Mouse (Mus musculus) spleen, embryonic (tissue): Measurements from ENCODE around the gene Schip1.
"Not testable (repeated sequence)": the region's sequence is repeated elsewhere in the genome, so short reads cannot be mapped to it uniquely, and the experiment has no call there.

Experiments used
- CTCF ChIA-PET: fragments of 350-600 bp; sonication (Branson Sonifier 250); formaldehyde crosslinking; loops from one replicate; lab custom pipeline; 2022; lab: Charles Lee

Schip1 gene

DNA sequence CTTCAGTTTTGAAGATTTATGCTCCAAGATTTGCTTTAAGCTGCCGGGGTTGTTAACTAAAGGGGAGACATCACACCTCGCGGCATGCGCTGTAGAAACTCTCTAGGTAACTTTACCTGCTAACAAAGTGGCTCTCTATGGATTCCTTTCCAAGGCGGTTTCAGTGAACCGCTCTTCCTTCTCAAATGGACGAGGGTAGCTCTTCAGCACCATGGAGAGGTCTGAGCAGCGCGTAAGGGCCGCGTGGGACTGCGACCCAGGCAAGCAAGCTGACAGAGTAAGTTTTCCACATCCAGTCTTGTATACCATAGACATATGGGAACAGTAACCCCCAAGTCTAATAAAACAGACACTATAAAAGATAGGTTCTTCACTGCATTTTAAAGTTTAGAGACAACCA is at the start of gene Schip1:
Gene Schip1, plus strand, starts transcription at position 72 of the 400 bp plus-strand sequence.
- CTCF ChIA-PET, result no interaction called here

- CTCF ChIA-PET, result no interaction called here
These were observed 48.8 kb upstream of the Schip1 start for GRCm38 (mm10) chr3:68015786-68016185.

GRCm38 (mm10) chr3:68019401-68019800 is 45.2 kb upstream of the Schip1 start:
- CTCF ChIA-PET, result no interaction called here

DNA sequence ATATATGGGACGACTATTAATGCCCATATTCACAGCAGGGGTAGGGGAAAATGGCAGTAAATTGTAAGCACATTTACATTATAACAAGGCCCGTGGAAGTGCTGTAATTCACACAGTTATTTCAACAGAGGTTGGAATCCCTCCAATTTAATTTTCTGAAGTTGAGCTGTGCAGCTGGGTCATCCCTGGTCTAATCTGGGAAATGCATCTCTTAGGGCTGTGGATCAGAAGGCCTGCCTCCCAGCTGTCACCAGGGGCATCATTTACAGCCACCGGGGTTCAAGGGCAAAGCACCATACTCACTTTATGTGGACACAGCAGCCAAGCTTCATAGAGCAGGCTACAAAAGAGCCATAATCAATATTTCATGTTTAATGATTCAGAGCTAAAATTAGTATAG is 28.5 kb upstream of the Schip1 start:
- CTCF ChIA-PET, result no interaction called here

- CTCF ChIA-PET, result no interaction called here
These were observed 21.7 kb upstream of the Schip1 start for GRCm38 (mm10) chr3:68042951-68043350.

DNA sequence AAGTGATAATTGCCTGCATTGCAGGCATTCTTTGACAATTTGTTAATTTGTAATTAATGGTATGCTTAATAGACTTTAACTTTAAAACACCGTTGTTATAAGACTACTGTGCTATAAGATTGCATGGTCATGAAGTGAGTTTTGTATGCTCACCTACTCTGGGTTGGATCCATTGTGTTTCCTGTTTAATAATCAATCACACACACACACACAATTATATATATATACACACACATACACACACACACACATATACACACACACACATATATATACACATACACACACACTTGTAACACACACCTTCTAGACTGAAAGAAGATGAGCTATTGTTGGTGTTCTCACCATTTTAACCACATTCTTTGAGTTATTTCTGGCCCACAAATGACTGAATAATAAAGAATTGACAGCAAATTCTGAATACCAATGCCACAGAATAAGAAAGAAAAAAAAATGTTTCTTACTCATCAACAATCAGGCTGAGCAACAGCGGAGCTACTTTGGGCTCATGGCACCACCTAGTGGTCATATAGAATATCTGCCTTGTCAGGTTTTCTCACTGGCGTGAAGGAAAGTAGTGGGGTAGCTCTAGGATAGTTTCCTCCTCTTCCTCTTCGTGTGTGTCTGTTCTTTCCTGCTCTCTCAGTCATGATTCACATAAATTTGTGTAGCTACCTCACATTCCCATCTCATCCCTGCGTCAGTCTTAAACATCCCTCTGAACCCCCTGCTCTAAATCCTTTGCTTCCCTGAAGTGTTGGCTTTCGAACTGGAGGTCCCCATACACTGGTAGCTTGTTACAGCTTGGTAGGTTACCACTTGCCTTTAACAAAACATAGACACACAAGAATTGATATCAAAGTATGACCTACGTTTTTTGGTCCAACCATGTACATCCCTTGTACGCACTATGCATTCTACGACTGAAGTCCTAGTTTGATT is 18.9 kb upstream of the Schip1 start:
- CTCF ChIA-PET, result no interaction called here

DNA sequence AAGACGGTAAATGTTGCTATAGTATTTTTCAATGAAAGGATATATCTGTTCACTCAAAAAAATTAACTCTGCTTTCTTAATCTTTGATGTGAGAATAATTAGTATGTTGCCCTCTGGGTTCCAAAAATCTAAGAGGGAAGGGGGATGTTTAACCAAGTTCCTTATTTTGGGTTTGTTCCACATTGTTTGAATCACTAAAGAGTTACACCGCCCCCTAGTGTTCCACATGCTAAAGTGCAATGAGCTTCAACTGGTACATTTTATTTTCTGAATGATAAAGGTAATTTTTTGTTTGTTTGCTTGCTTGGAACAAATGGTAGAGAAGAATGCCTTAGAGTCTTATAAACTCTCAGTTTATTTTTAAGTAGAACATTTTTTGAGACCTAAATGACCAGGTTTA is 11.1 kb upstream of the Schip1 start:
- CTCF ChIA-PET, result no interaction called here

DNA sequence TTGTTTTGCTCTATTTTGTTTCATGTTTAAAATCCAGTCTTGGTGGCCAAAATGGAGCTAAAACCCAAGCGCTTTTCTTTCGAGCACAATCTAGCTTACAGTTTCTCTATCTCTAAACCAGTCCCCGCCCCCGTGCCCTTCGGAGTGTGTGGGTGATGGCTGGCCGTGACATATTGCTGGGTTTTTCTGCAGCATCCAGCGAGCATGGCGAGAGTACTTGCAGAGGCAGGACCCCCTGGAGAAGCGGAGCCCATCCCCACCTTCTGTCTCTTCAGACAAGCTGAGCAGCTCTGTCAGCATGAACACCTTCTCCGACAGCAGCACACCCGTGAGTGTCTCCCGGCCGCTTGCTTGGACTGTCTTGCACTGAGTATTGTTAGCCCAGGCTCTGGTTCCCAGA is 9.5 kb upstream of the Schip1 start:
- CTCF ChIA-PET, result no interaction called here

- CTCF ChIA-PET, result no interaction called here
These were observed 8.0 kb upstream of the Schip1 start for GRCm38 (mm10) chr3:68056373-68057275.

DNA sequence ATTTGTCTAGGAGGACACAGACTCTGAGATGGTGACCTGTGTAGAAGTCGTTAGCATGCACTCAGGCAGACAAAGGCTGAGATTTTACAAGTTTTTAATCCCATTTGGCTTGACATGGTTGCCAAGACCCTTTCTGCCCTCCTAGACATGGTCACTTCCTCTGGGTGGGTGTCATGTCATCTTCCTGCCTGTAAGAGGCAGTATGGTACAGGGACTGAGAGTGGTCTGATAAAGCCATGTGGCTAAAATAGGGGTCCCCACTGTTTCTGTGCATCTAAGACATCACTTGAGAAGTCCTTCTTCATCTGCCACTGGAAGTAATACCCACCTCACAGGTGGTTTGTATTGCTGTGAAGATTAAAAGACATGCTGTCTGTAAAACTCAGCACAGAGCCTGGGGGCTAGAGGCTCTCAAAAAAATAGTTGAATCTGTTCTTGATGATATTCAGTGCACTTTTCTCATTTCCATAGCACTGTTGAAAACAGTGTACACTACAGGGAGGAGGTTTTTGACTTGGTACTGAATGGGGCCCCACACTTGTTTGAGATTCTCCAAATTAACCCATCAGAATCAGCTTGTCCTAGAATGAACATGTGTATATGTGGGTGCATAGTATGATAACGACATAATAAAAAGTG is 5.3 kb upstream of the Schip1 start:
- CTCF ChIA-PET, result no interaction called here

DNA sequence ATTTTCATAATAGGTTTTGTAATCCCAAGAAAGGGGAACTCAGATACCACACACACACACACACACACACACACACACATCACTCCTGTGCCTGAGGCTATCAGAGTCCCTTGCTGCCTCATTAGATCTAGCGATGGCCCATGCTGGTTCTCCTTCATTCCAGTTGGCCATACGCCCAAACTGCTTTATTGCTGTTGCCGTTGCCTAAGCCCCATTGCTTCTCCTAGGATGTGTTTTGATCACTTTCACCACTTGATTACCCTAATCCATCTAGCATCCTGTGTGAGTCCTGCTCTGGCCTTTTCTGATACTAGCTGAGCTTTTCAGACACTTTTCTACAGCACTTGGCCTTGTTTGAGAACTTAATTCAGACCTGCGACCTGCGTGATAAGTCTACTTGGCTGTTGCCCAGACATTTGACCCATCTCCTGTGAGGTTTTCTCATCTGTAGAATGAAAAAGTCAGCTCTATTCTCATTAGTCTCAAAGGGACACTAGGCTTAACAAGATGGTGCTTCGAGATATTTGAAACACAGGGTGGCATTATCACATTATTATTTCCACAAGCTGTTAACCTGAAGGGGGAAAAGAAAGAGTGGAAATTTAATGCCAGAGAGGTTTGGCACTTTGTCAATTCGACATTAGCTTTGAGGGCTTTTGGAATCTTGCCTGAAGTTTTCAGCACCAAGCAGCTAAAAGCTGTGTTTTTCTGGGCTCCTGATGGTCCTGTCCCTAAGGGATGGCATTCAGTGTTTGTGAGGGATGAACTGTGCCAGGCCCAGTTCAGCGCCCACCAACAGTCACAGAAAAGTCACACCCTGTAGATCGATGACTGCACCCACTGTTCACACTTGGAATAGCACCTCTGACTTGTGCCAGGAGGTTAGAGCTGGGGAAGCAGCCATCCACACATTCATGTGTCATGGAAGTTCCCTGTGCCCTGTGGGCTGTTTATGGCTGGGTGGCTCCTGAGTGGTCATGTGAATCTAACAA is 7.1 kb downstream of the Schip1 start:
- CTCF ChIA-PET, result no interaction called here

DNA sequence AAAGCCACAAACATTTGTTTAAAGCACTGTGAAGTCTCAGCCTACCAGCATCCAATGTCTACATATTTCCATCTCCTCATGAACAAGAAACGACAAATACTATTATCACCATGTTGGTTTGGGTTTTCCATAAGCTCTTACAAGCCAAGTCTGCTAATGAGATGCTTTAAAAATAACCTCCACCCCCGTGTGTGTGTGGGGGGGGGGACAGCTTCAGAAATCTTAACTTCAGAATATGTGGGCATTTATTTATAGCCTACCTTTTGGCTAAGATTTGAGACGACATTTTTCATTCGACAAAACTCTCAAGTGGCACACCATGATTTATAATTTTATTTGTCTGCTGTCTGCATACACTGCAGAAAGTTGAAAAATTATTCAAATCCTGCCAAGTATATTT is 12.8 kb downstream of the Schip1 start:
- CTCF ChIA-PET, result no interaction called here

- CTCF ChIA-PET, result no interaction called here
These were observed 20.4 kb downstream of the Schip1 start for GRCm38 (mm10) chr3:68085024-68085423.

GRCm38 (mm10) chr3:68092108-68092507 is 27.5 kb downstream of the Schip1 start:
- CTCF ChIA-PET, result no interaction called here

- CTCF ChIA-PET, result no interaction called here
These were observed 32.3 kb downstream of the Schip1 start for GRCm38 (mm10) chr3:68096724-68097431.

- CTCF ChIA-PET, result not testable (repeated sequence)
These were observed 35.0 kb downstream of the Schip1 start for GRCm38 (mm10) chr3:68099561-68099960.

- CTCF ChIA-PET, result no interaction called here
These were observed 36.7 kb downstream of the Schip1 start for GRCm38 (mm10) chr3:68101343-68101742.

- CTCF ChIA-PET, result no interaction called here
These were observed 40.6 kb downstream of the Schip1 start for GRCm38 (mm10) chr3:68105081-68105685.

GRCm38 (mm10) chr3:68121338-68121737 is 56.7 kb downstream of the Schip1 start:
- CTCF ChIA-PET, result no interaction called here
